Mouse (Mus musculus): Measurements from ENCODE around the gene Rfx8. TPM values are rescaled to one million over a fixed set of nuclear protein-coding genes. Genes with fewer than 3 reads are reported as not detected.

The Rfx8 gene
- polyA plus RNA-seq (2014; fragmentation: Illumina TruSeq; extraction: RNeasy Lipid Tissue Mini Kit (QIAGEN cat#74804); ENCODE audit: low read depth, low replicate concordance), result not detected

GRCm38 (mm10) chr1:39720632-39721350, at the start of gene Rfx8:
Rfx8 (minus strand) TSS chr1:39720997.

GRCm38 (mm10) chr1:39651241-39651548, 69.6 kb downstream of the Rfx8 start, which contains the start of gene Creg2:
Creg2 (minus strand) TSS chr1:39651474.

Other genes with a start within 250 kb of the Rfx8 start
- 3.5 TPM for gene Tbc1d8, start 242.2 kb downstream of the Rfx8 start, polyA plus RNA-seq (2014; fragmentation: Illumina TruSeq; extraction: RNeasy Lipid Tissue Mini Kit (QIAGEN cat#74804); ENCODE audit: low read depth, low replicate concordance)
- gene Cnot11, start 186.0 kb downstream of the Rfx8 start, polyA plus RNA-seq (2014; fragmentation: Illumina TruSeq; extraction: RNeasy Lipid Tissue Mini Kit (QIAGEN cat#74804); ENCODE audit: low read depth, low replicate concordance), result 72.3 TPM
- gene Rnf149, start 143.6 kb downstream of the Rfx8 start, polyA plus RNA-seq (2014; fragmentation: Illumina TruSeq; extraction: RNeasy Lipid Tissue Mini Kit (QIAGEN cat#74804); ENCODE audit: low read depth, low replicate concordance), result 79.9 TPM
- 0.24 TPM for gene Creg2, start 69.5 kb downstream of the Rfx8 start, polyA plus RNA-seq (2014; fragmentation: Illumina TruSeq; extraction: RNeasy Lipid Tissue Mini Kit (QIAGEN cat#74804); ENCODE audit: low read depth, low replicate concordance)
- gene Gm3646, start 84.3 kb upstream of the Rfx8 start, polyA plus RNA-seq (2014; fragmentation: Illumina TruSeq; extraction: RNeasy Lipid Tissue Mini Kit (QIAGEN cat#74804); ENCODE audit: low read depth, low replicate concordance), result not detected
- 30.5 TPM for gene Map4k4, start 179.9 kb upstream of the Rfx8 start, polyA plus RNA-seq (2014; fragmentation: Illumina TruSeq; extraction: RNeasy Lipid Tissue Mini Kit (QIAGEN cat#74804); ENCODE audit: low read depth, low replicate concordance)